Mouse (Mus musculus) heart, postnatal 14 days (tissue): ENCODE measurements around the gene Shd. TPM values are rescaled to one million over a fixed set of nuclear protein-coding genes. Genes with fewer than 3 reads are reported as not detected.

ENCODE experiments used
- DNase-seq, 2 experiments: peaks; one replicate each; pipeline ENCODE4 v3.0.0; 2021 to 2022
- intact Hi-C: fragments of 180-260 bp; cut with DNase I; formaldehyde crosslinking; loops from one replicate; pipeline ENCODE4 v1.15.1; 2025
- total RNA-seq, 2 experiments: library from RNA; stranded (reverse); gene quantifications; 2 replicates each; pipeline ENCODE4 v1.2.3; 2021

Shd gene
- total RNA-seq, 2 experiments from 2014 or later, result 1.3 to 3.1 TPM

- no peak for DNase-seq
- intact Hi-C loops, result loop anchor here (2.0 to 10.0 kb wide), 3 partner anchors 53 to 297 kb away; partner anchors contain the start of gene Fem1a
Observed at GRCm38 (mm10) chr17:55957726-55958583, 12.3 kb upstream of the Shd start.

- intact Hi-C loops, result loop anchor here (10.0 kb wide), 2 partner anchors 254 to 296 kb away; partner anchors contain the start of gene Fem1a
- no peak for DNase-seq
Observed at GRCm38 (mm10) chr17:55958584-55958886, 11.7 kb upstream of the Shd start.

- peak; percentile 91 to 94 for DNase-seq
Observed at GRCm38 (mm10) chr17:55958918-55959728, 11.1 kb upstream of the Shd start, which contains the start of gene Yju2. Gene Yju2 (plus strand): TSS chr17:55959099.

GRCm38 (mm10) chr17:55959946-55960740 lies 10.1 kb upstream of the Shd start:
- no peak for DNase-seq
- intact Hi-C loops, result loop anchor here (10.0 kb wide), 2 partner anchors 255 to 295 kb away; partner anchors contain the start of gene Fem1a

More at GRCm38 (mm10) chr17:55958918-55959728, 11.1 kb upstream of the Shd start, which contains the start of gene Yju2:
- intact Hi-C loops, result loop anchor here (10.0 kb wide), 2 partner anchors 254 to 296 kb away; partner anchors contain the start of gene Fem1a

- intact Hi-C loops, result no loop called here
- DNase-seq, result no peak
Observed at GRCm38 (mm10) chr17:55960791-55961190, 9.5 kb upstream of the Shd start.

GRCm38 (mm10) chr17:55961631-55962030 lies 8.6 kb upstream of the Shd start:
- intact Hi-C loops, result no loop called here
- DNase-seq, result no peak

- intact Hi-C loops, result no loop called here
- no peak for DNase-seq
Observed at GRCm38 (mm10) chr17:55963171-55963570, 7.1 kb upstream of the Shd start.

GRCm38 (mm10) chr17:55964496-55964895 lies 5.8 kb upstream of the Shd start:
- intact Hi-C loops, result no loop called here
- DNase-seq, result no peak

GRCm38 (mm10) chr17:55964996-55965395 lies 5.3 kb upstream of the Shd start:
- no peak for DNase-seq
- intact Hi-C loops, result no loop called here

GRCm38 (mm10) chr17:55967186-55967585 lies 3.1 kb upstream of the Shd start:
- intact Hi-C loops, result no loop called here
- DNase-seq, result no peak

GRCm38 (mm10) chr17:55968210-55968609 lies 2.1 kb upstream of the Shd start:
- peak; percentile 35 to 48 for DNase-seq
- intact Hi-C loops, result no loop called here

- no peak for DNase-seq
- intact Hi-C loops, result no loop called here
Observed at GRCm38 (mm10) chr17:55969560-55969959, 707 bp upstream of the Shd start.

- intact Hi-C loops, result no loop called here
- DNase-seq, result no peak
Observed at GRCm38 (mm10) chr17:55971453-55971852, 1.2 kb downstream of the Shd start.

GRCm38 (mm10) chr17:55976255-55976862 lies 6.1 kb downstream of the Shd start:
- DNase-seq, result peak; percentile 83 to 89
- intact Hi-C loops, result loop anchor here (1.0 kb wide), 1 partner anchor 34 kb away; no protein-coding TSS in a partner anchor

GRCm38 (mm10) chr17:55977301-55977700 lies 7.0 kb downstream of the Shd start:
- DNase-seq, result no peak
- intact Hi-C loops, result no loop called here

- peak; percentile 61 to 63 for DNase-seq
- intact Hi-C loops, result no loop called here
Observed at GRCm38 (mm10) chr17:55986030-55986961, 16.0 kb downstream of the Shd start, which contains the start of gene Fsd1. Gene Fsd1 (plus strand): TSS chr17:55986509.

GRCm38 (mm10) chr17:55990278-55990898 lies 20.1 kb downstream of the Shd start:
- intact Hi-C loops, result no loop called here
- no peak for DNase-seq

- DNase-seq, result peak in 1 of 2 experiments; percentile 38
- intact Hi-C loops, result no loop called here
Observed at GRCm38 (mm10) chr17:55996007-55996406, 25.7 kb downstream of the Shd start.
